Mouse (Mus musculus): ENCODE measurements around the gene Angpt4. TPM values are rescaled to one million over a fixed set of nuclear protein-coding genes. Genes with fewer than 3 reads are reported as not detected.

The Angpt4 gene
- total RNA-seq, 2 experiments from 2014 or later: not detected

- DNase-seq (ENCODE audit: low spot score in 2 of 2): no peak
Measured at GRCm38 (mm10) chr2:151980355-151980693, 69.3 kb downstream of the Angpt4 start.

GRCm38 (mm10) chr2:151981268-151981667 lies 70.3 kb downstream of the Angpt4 start:
- no peak for DNase-seq (ENCODE audit: low spot score in 2 of 2)

- DNase-seq (ENCODE audit: low spot score in 2 of 2): no peak
Measured at GRCm38 (mm10) chr2:151982476-151982875, 71.5 kb downstream of the Angpt4 start.

GRCm38 (mm10) chr2:151984019-151984418 lies 73.0 kb downstream of the Angpt4 start:
- no peak for DNase-seq (ENCODE audit: low spot score in 2 of 2)

GRCm38 (mm10) chr2:151985426-151986172 lies 74.6 kb downstream of the Angpt4 start:
- no peak for DNase-seq (ENCODE audit: low spot score in 2 of 2)

GRCm38 (mm10) chr2:151986958-151987357 lies 75.9 kb downstream of the Angpt4 start:
- no peak for DNase-seq (ENCODE audit: low spot score in 2 of 2)

- DNase-seq (ENCODE audit: low spot score in 2 of 2): no peak
Measured at GRCm38 (mm10) chr2:151988978-151989377, 78.0 kb downstream of the Angpt4 start.

- DNase-seq (ENCODE audit: low spot score in 2 of 2): no peak
Measured at GRCm38 (mm10) chr2:151990985-151991394, 80.0 kb downstream of the Angpt4 start.

- no peak for DNase-seq (ENCODE audit: low spot score in 2 of 2)
Measured at GRCm38 (mm10) chr2:151991446-151991845, 80.4 kb downstream of the Angpt4 start.

- DNase-seq (ENCODE audit: low spot score in 2 of 2): peak; percentile 76 to 83
Measured at GRCm38 (mm10) chr2:151994350-151995122, 83.5 kb downstream of the Angpt4 start.

Small RNA genes lying within 50 kb of the gene (microRNA-seq; reads per million reads assigned to microRNA genes)
- 0 reads per million in 2 experiments for gene Mir1953

Other genes with a start within 250 kb of the Angpt4 start
- gene Rad21l, start 242.7 kb upstream of the Angpt4 start, total RNA-seq (2021): 1 to 10 TPM in 1 of 2 experiments, under 1 TPM in 1; 0.93 to 1.7 TPM
- 1 to 10 TPM; 7.0 to 8.1 TPM for gene Tmem74b, start 209.2 kb upstream of the Angpt4 start, total RNA-seq (2021)
- gene Psmf1, start 167.0 kb upstream of the Angpt4 start, total RNA-seq (2021): 10 to 100 TPM; 37.7 to 39.1 TPM
- under 1 TPM in 1 of 2 experiments, not detected in 1; 0.19 TPM for gene Rspo4, start 68.3 kb upstream of the Angpt4 start, total RNA-seq (2021)
- 1 to 10 TPM; 7.4 to 7.6 TPM for gene Fam110a, start 69.0 kb downstream of the Angpt4 start, total RNA-seq (2021)
- gene Slc52a3, start 85.3 kb downstream of the Angpt4 start, total RNA-seq (2021): 1 to 10 TPM; 2.1 to 2.8 TPM
- gene Scrt2, start 170.3 kb downstream of the Angpt4 start, total RNA-seq (2021): 10 to 100 TPM; 20.5 to 20.7 TPM
- gene Srxn1, start 194.3 kb downstream of the Angpt4 start, total RNA-seq (2021): 100 to 1,000 TPM; 103 to 106 TPM
- 1 to 10 TPM; 1.5 to 1.8 TPM for gene Tcf15, start 232.4 kb downstream of the Angpt4 start, total RNA-seq (2021)